Mouse (Mus musculus) forebrain, embryonic 11.5 days (tissue): ENCODE data around the gene Cyp2u1. TPM values are rescaled to one million over a fixed set of nuclear protein-coding genes. Genes with fewer than 3 reads are reported as not detected.

Source experiments
- ATAC-seq: fragments of 200-750 bp; cut with Nextera tagmentation; replicated peaks from 2 replicates; pipeline ENCODE4 v1.8.0; 2017; ENCODE audit warnings: moderate TSS enrichment; ENCODE audit not compliant: low FRiP score
- DNase-seq: peaks from one replicate; pipeline ENCODE4 v3.0.0-alpha.2; 2017; ENCODE audit warnings: low spot score
- H3K27ac ChIP-seq: fragments of 300-500 bp; sonication (generic); 2 replicates; pipeline ENCODE4 v1.5.1; 2014; ENCODE audit warnings: low read depth, low read length
- H3K27me3 ChIP-seq: fragments of 300-500 bp; sonication (generic); 2 replicates; pipeline ENCODE4 v1.6.1; 2014; ENCODE audit warnings: mild to moderate bottlenecking, low read length, mixed read lengths; ENCODE audit not compliant: control insufficient read depth, insufficient read depth
- H3K36me3 ChIP-seq: fragments of 300-500 bp; sonication (generic); 2 replicates; pipeline ENCODE4 v1.6.1; 2014; ENCODE audit warnings: mild to moderate bottlenecking, low read length, moderate library complexity, mixed read lengths; ENCODE audit not compliant: control insufficient read depth, insufficient read depth
- H3K4me1 ChIP-seq: fragments of 300-500 bp; sonication (generic); replicated peaks from 2 replicates; pipeline ENCODE4 v1.6.1; 2014; ENCODE audit warnings: low read length, mixed read lengths; ENCODE audit not compliant: control insufficient read depth, insufficient read depth
- H3K4me2 ChIP-seq: fragments of 300-500 bp; sonication (generic); 2 replicates; pipeline ENCODE4 v1.6.1; 2014; ENCODE audit warnings: low read depth, mild to moderate bottlenecking, low read length, moderate library complexity, mixed read lengths; ENCODE audit not compliant: severe bottlenecking
- H3K4me3 ChIP-seq: fragments of 300-500 bp; sonication (generic); 2 replicates; pipeline ENCODE4 v1.5.1; 2014; ENCODE audit warnings: low read depth, low read length
- H3K9ac ChIP-seq: fragments of 300-500 bp; sonication (generic); 2 replicates; pipeline ENCODE4 v1.6.1; 2014; ENCODE audit warnings: low read length
- H3K9me3 ChIP-seq: fragments of 300-500 bp; sonication (generic); 2 replicates; pipeline ENCODE4 v1.6.1; 2016; ENCODE audit warnings: low read length, mixed read lengths; ENCODE audit not compliant: control insufficient read depth
- WGBS: fragments of 180-500 bp; shearing (Covaris S2); extraction: QIAGEN DNeasy Blood & Tissue Kit; methylation state at CpG from one replicate; pipeline ENCODE4 v1.1.7; 2014; 5-methylcytosine and 5-hydroxymethylcytosine counted together
- polyA plus RNA-seq: library from polyadenylated mRNA; unstranded; fragments of >200 nt; fragmentation: Nextera tagmentation; extraction: Ambion mirVana; gene quantifications from 2 replicates; pipeline ENCODE4 v1.2.1, GENCODE M21; 2014

The Cyp2u1 gene
- polyA plus RNA-seq, 1 experiment from 2014 or later = 3.1 TPM

DNA sequence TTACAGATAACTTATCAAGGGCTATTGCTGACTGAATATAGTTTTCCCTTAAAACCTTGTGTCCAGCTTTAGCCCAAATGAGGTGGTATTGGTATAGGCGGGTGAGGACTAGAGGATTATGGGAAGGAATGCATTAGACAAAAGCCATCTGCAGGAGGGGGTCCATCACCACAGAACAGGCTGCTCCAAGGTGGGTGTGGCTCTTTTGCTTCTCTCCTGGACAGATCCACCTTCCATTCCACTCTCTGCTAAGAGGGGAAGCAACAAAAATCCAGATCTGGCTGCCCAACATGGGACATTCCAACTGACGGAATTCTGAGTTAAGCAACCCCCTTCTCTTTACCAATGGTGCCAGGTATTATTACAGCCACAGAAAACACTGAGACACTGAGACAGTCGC is 44.1 kb downstream of the Cyp2u1 start:
- ATAC-seq = no peak
- Histone ChIP-seq H3K4me3 (no peak overlapping the region), H3K4me2 (no peak overlapping the region), H3K9me3 (peaks cover 2% of the 10 kb centered on the region; the same call in 1 of the 2 replicates), H3K36me3 (no peaks in the 10 kb centered on the region; the same call in 1 of the 2 replicates), H3K4me1 (no peaks in the 10 kb centered on the region), H3K27me3 (no peaks in the 10 kb centered on the region), H3K27ac (no peak overlapping the region), H3K9ac (no peak overlapping the region)
- 82% methylated on average over 3 of the region's 3 CpGs for WGBS
- no peak for DNase-seq

DNA sequence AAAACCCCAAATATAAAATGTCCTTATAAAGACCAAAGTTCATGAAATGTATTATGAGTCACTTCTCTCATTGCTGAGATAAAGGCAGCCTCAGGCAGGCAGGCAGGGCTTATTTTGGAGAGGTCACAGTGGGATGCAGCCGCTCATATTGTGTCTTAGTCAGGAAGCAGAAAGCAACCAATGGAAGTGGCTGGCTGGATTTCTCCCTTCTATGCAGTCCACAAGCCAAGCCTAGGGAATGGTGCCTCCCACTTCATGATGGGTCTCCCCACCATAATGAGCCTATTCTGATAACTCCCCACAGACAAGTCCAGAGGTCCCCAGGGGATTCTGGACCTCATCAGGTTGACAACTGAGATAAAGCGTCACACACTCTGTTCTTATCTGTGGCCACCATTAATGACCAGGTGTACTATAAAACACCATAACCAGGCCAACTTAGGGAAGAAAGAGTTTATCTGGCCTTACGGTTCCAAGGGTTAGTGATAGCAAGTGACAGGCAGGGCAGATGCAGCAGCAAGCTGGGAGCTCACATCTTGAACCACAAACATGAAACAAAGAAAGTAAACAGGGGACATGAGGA is 47.5 kb downstream of the Cyp2u1 start:
- H3K9me3 ChIP-seq = no peaks in the 10 kb centered on the region
- no peak overlapping the region for H3K4me2 ChIP-seq
- no peaks in the 10 kb centered on the region for H3K4me1 ChIP-seq
- no peak overlapping the region for H3K9ac ChIP-seq
- no peak overlapping the region for H3K27ac ChIP-seq
- no peak for DNase-seq
- WGBS = 98% methylated on average over 3 of the region's 3 CpGs
- H3K4me3 ChIP-seq = no peak overlapping the region
- no peaks in the 10 kb centered on the region for H3K27me3 ChIP-seq
- ATAC-seq = no peak
- no peaks in the 10 kb centered on the region for H3K36me3 ChIP-seq

DNA sequence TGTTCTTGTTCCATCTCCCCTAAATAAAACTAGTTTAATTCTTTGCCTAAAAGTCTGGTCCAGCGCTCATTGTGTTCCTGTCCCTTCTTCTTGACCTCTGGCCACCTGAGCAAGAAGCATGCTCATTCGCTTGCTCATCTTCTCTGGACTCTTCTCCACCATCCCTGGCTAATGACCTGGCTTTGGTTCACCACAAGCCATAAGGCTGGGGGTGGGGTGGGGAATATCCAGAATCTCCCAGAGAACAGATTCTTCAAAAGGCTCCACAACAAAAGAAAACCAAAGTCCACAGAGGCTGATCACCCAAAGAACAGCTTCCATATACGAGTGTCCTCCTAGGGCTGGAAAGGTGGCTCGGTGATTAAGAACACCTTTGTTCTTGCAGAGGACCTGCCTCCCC is 48.0 kb downstream of the Cyp2u1 start:
- Histone ChIP-seq H3K9ac (no peak overlapping the region), H3K4me2 (no peak overlapping the region), H3K36me3 (no peaks in the 10 kb centered on the region), H3K9me3 (no peaks in the 10 kb centered on the region), H3K27ac (no peak overlapping the region), H3K4me1 (no peaks in the 10 kb centered on the region), H3K27me3 (no peaks in the 10 kb centered on the region), H3K4me3 (no peak overlapping the region)
- whole genome bisulfite sequencing = 92% methylated on average over 4 of the region's 4 CpGs
- no peak for ATAC-seq
- no peak for DNase-seq

DNA sequence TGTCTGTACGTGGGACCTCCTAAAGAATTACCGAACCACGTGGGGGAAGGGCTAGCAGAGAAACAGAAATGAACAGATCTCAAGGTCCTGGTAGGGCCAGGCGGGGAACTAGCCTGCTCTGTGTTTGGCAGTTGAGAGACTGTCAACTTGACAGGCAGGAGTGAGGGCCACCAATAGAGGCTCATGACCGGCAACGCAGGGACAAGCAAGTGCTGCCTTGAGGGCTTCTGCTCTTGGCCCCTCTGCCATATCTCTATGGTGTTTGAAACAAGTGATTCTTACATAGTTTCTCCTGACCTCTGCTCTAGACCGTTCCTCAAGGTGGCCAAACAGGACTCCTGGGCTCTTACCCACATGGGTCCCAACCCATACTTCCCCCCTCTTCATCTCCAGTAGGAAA is 51.4 kb downstream of the Cyp2u1 start:
- 92% methylated on average over 7 of the region's 7 CpGs for WGBS
- Histone ChIP-seq H3K4me3 (no peak overlapping the region), H3K36me3 (no peaks in the 10 kb centered on the region), H3K9me3 (no peaks in the 10 kb centered on the region), H3K9ac (no peak overlapping the region), H3K27ac (no peak overlapping the region), H3K4me1 (no peaks in the 10 kb centered on the region), H3K27me3 (no peaks in the 10 kb centered on the region), H3K4me2 (no peak overlapping the region)
- DNase-seq (no peak), ATAC-seq (no peak)

DNA sequence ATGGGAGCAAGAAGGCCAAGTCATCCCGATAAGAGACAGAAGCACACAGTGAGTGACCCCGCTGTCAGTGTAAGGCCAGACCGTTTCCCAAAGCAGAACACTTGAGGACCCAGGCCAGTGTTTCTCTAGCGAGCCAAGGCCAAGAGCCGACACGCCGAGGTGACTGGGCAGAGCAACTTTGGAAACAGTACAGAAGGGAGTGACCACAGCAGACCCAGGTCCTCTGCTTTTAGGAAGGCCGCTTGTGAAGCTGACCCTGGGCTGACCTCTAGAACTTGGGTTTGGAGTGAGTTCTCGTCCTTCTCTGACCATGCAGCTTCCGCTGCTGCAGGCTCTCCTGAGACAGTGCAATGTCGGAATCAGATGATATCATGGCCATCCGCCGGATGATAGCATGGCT is 52.0 kb downstream of the Cyp2u1 start:
- Histone ChIP-seq H3K27ac (no peak overlapping the region), H3K4me2 (no peak overlapping the region), H3K9me3 (no peaks in the 10 kb centered on the region), H3K27me3 (no peaks in the 10 kb centered on the region), H3K9ac (no peak overlapping the region), H3K4me3 (no peak overlapping the region), H3K36me3 (no peaks in the 10 kb centered on the region), H3K4me1 (no peaks in the 10 kb centered on the region)
- ATAC-seq = no peak
- 93% methylated on average over 13 of the region's 13 CpGs for WGBS
- no peak for DNase-seq

DNA sequence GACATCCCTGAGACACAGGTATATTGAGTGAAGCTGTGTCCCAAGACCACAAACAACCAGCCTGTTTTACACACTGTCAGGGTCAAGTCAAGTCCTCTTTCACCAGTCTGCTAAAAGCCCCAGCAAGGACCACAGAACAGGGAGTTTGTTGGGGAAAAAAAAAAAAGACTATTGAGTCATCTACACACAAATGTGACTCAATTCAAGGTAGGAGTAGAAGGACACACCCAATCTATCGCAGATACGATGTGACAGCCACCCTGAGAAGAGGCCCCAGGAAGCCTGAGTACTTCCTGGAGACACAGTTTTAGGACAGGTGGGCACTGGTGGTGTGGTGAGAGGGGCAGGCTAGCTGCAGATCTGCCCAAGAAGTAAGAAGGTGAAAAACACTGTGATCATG is 52.7 kb downstream of the Cyp2u1 start:
- no peak for ATAC-seq
- no peak overlapping the region for H3K4me2 ChIP-seq
- no peak overlapping the region for H3K9ac ChIP-seq
- DNase-seq = no peak
- H3K27me3 ChIP-seq = no peaks in the 10 kb centered on the region
- no peaks in the 10 kb centered on the region for H3K36me3 ChIP-seq
- H3K27ac ChIP-seq = no peak overlapping the region
- H3K9me3 ChIP-seq = no peaks in the 10 kb centered on the region
- H3K4me1 ChIP-seq = no peaks in the 10 kb centered on the region
- WGBS = 89% methylated on average over 2 of the region's 2 CpGs
- no peak overlapping the region for H3K4me3 ChIP-seq

DNA sequence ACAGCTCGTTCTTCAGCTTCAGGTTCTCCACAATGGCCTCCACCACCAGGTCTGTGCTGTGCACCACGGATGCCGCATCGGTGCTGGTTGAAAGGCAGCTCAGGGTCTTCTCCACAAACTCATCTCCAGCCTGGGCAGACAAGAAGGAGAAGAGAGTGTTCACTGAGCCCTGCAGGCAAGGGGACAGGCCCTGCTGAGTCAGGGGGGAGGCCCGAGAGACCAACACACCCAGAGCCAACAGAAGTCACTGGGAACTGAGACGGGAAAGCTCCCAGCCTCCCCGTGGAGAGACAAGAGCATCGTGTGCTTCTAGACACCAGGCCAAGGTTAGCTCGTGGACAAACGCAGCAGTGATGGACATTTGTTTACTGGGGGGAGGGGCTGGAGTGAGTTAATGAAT is 54.6 kb downstream of the Cyp2u1 start:
- 88% methylated on average over 10 of the region's 10 CpGs for WGBS
- ATAC-seq (no peak), DNase-seq (no peak)
- Histone ChIP-seq H3K9ac (no peak overlapping the region), H3K27me3 (no peaks in the 10 kb centered on the region), H3K36me3 (no peaks in the 10 kb centered on the region), H3K27ac (no peak overlapping the region), H3K9me3 (no peaks in the 10 kb centered on the region), H3K4me3 (no peak overlapping the region), H3K4me1 (no peaks in the 10 kb centered on the region), H3K4me2 (no peak overlapping the region)

DNA sequence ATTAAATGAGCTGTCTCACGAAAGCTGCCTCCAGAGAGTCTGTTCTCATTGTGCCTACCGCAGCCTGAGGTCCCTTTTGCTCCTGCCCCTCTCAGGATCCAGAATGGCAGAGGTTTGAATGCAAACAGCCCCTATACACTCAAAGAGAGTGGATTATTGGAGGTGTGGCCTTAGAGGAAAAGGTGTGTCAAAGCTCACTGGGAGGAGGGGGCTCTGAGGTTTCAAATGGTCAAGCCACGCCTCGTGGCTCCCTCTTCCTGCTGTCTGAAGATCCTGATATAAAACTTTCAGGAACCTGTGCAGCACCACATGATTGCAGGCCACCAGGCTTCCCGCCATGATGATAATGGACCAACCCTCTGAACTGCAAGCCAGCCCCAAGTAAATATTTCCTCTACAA is 55.2 kb downstream of the Cyp2u1 start:
- Histone ChIP-seq H3K4me3 (no peak overlapping the region), H3K27me3 (no peaks in the 10 kb centered on the region), H3K27ac (no peak overlapping the region), H3K9me3 (no peaks in the 10 kb centered on the region), H3K36me3 (no peaks in the 10 kb centered on the region), H3K4me1 (no peaks in the 10 kb centered on the region), H3K9ac (no peak overlapping the region), H3K4me2 (no peak overlapping the region)
- ATAC-seq (no peak), DNase-seq (no peak)
- 89% methylated on average over 5 of the region's 5 CpGs for WGBS

DNA sequence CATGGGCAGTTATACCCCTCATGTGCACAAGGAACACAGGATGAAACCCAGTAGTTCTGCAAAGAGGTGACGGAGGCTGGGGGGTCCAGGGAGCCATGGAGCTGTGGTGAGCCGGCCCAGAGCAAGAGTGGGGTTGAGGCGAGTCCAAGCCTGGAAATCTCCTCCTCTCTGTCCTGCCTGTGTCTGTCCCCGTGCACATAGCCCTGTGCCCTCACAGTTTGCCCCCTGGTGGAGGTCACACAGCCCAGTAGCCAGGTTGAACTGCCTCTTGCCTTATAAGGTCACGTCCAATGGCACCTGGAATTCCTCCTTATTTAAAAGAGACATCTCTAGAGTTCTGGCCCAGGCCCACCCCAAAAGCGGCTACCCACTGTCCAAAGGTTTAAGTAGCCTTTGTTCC is 55.6 kb downstream of the Cyp2u1 start:
- no peaks in the 10 kb centered on the region for H3K4me1 ChIP-seq
- no peak overlapping the region for H3K9ac ChIP-seq
- H3K36me3 ChIP-seq = no peaks in the 10 kb centered on the region
- H3K27me3 ChIP-seq = no peaks in the 10 kb centered on the region
- no peak for DNase-seq
- WGBS = 85% methylated on average over 6 of the region's 6 CpGs
- no peaks in the 10 kb centered on the region for H3K9me3 ChIP-seq
- H3K4me2 ChIP-seq = no peak overlapping the region
- no peak overlapping the region for H3K27ac ChIP-seq
- ATAC-seq = no peak
- H3K4me3 ChIP-seq = no peak overlapping the region
